Mouse (Mus musculus) mammary gland, adult 2 months (tissue): ENCODE results near the gene Gfap. TPM values are rescaled to one million over a fixed set of nuclear protein-coding genes. Genes with fewer than 3 reads are reported as not detected.

Source experiments
- polyA plus RNA-seq: library from polyadenylated mRNA; depleted of rRNA; stranded (reverse); fragments of >200 nt; gene quantifications from 2 replicates; pipeline ENCODE4 v1.2.3, GENCODE M21; 2012; ENCODE audit warnings: low replicate concordance; rRNA removed

The Gfap gene
- polyA plus RNA-seq, result 0.14 and 0.29 TPM in 2 replicates

GRCm38 (mm10) chr11:102900763-102901162 is at the start of gene Gfap:
TSS of gene Gfap (minus strand) at chr11:102900912.

GRCm38 (mm10) chr11:102946265-102946991 is 45.7 kb upstream of the Gfap start, which contains the start of gene C1ql1:
TSS of gene C1ql1 (minus strand) at chr11:102946688.

GRCm38 (mm10) chr11:102924557-102925350 is 24.0 kb upstream of the Gfap start, which contains the start of gene Kif18b:
TSS of gene Kif18b (minus strand) at chr11:102925124.

GRCm38 (mm10) chr11:102884616-102885219 is 16.0 kb downstream of the Gfap start, which contains the start of gene Fam187a:
TSS of gene Fam187a (plus strand) at chr11:102885169.

GRCm38 (mm10) chr11:102880585-102881313 is 20.0 kb downstream of the Gfap start, which contains the start of the genes Eftud2 and Ccdc103:
TSS of gene Eftud2 (minus strand) at chr11:102880985.
TSS of gene Ccdc103 (plus strand) at chr11:102881204.

Other genes starting within 250 kb of the Gfap start
- not detected in 2 replicates for gene Meioc, start 237.2 kb downstream of the Gfap start, polyA plus RNA-seq
- 4.6 and 10.7 TPM in 2 replicates for gene Ccdc43, start 203.1 kb downstream of the Gfap start, polyA plus RNA-seq
- 6.2 and 16.5 TPM in 2 replicates for gene Adam11, start 139.5 kb downstream of the Gfap start, polyA plus RNA-seq
- gene Gjc1, start 81.2 kb downstream of the Gfap start, polyA plus RNA-seq, result 3.8 and 7.5 TPM in 2 replicates
- 3.1 and 6.5 TPM in 2 replicates for gene Higd1b, start 65.1 kb downstream of the Gfap start, polyA plus RNA-seq
- gene Eftud2, start 19.9 kb downstream of the Gfap start, polyA plus RNA-seq, result 110 and 130 TPM in 2 replicates
- gene Ccdc103, start 19.7 kb downstream of the Gfap start, polyA plus RNA-seq, result 0.17 and 0.23 TPM in 2 replicates
- not detected in 2 replicates for gene Fam187a, start 15.7 kb downstream of the Gfap start, polyA plus RNA-seq
- 1.1 and 2.2 TPM in 2 replicates for gene Kif18b, start 24.2 kb upstream of the Gfap start, polyA plus RNA-seq
- 0.13 TPM in 1 of 2 replicates, not detected in the other for gene C1ql1, start 45.8 kb upstream of the Gfap start, polyA plus RNA-seq
- gene Nmt1, start 127.3 kb upstream of the Gfap start, polyA plus RNA-seq, result 32.0 and 53.6 TPM in 2 replicates
- 76.9 and 78.1 TPM in 2 replicates for gene Dcakd, start 127.4 kb upstream of the Gfap start, polyA plus RNA-seq
- 27.0 and 29.3 TPM in 2 replicates for gene Plcd3, start 200.7 kb upstream of the Gfap start, polyA plus RNA-seq
- 85.8 and 135 TPM in 2 replicates for gene Acbd4, start 200.8 kb upstream of the Gfap start, polyA plus RNA-seq
- gene Hexim1, start 215.3 kb upstream of the Gfap start, polyA plus RNA-seq, result 13.3 and 18.0 TPM in 2 replicates
- 5.1 and 6.1 TPM in 2 replicates for gene Hexim2, start 231.5 kb upstream of the Gfap start, polyA plus RNA-seq